Mouse (Mus musculus) lung, postnatal 36 days (tissue): ENCODE data around the gene Chchd2.
A peak's percentile ranks its signal among the peaks of the same experiment; 100 is the strongest.
"Not testable (repeated sequence)": the region's sequence is repeated elsewhere in the genome, so short reads cannot be mapped to it uniquely, and the experiment has no call there.

Source experiments
- DNase-seq: peaks from one replicate; pipeline ENCODE4 v3.0.0; 2022; ENCODE audit warnings: mixed read lengths

The Chchd2 gene

DNA sequence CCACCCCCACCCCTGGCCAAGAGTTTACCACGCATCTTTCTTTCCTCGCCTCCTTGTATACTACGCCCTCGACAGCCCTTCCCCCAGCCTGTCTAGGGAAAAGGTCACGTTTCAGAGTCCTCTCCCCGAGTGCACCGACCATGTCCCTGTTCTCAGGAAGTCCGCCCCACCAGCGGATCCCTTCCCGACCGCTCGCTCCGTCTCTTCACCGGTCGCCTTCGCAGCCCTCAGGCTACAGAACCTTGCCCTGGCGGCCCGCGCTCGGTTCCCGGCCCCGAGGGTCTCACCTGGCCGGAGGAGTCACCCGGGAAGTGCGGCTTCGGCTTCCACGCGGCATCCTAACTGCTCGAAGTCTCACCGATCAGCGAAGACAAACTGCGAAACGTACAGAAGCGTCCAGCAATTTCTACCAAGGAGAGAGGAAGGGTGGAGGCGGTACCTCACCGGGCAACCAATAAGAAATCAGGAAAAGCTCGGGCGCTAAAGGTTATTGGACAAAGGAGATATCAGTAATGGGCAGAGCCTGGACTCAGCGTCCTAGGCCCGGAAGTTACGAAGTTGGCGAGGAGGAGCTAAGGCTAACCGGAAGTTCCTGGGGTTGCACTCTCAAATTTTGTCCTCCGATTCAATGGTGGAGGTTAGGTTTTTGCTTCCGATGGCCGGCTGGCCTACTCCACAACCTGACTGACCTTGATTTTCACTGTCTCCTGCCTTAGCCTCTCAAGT lies at the start of gene Chchd2:
Gene Chchd2, minus strand, starts transcription at position 560 of the 726 bp plus-strand sequence.
- DNase-seq: peak; percentile 98

GRCm38 (mm10) chr5:129936941-129937340 lies 49.7 kb upstream of the Chchd2 start:
- DNase-seq: no peak

GRCm38 (mm10) chr5:129929924-129930855 lies 42.9 kb upstream of the Chchd2 start:
- DNase-seq: peak; percentile 77

GRCm38 (mm10) chr5:129925933-129926332 lies 38.7 kb upstream of the Chchd2 start:
- DNase-seq: no peak

DNA sequence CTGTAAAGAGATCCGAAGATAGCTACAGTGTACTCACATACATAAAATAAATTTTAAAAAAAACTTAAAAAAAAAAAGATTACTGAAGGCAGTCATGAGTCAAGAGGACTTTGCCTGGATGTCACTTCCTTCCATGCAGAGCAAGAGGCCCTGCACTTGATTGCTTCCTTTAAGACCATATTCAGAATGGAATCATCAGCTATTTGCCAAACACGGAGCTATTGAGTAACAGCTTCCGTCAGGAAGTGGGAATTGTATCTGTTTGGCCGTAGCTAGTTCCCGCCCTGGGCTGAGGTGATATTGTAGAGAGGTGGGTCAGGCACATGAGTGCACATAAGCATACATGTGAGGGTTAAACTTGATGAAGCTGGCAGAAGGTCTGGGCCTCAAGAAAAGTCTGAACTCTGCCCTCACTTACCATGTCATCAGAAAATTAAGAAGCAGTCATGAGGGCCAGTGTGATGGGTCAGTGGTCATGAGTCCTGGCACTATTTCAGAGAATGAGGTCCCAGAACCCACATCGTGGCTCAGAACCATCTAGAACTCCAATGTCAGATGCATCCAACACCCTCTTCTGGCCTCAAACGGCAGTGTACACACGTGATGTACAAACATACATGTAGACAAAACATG lies 37.7 kb upstream of the Chchd2 start:
- peak; percentile 14 for DNase-seq

DNA sequence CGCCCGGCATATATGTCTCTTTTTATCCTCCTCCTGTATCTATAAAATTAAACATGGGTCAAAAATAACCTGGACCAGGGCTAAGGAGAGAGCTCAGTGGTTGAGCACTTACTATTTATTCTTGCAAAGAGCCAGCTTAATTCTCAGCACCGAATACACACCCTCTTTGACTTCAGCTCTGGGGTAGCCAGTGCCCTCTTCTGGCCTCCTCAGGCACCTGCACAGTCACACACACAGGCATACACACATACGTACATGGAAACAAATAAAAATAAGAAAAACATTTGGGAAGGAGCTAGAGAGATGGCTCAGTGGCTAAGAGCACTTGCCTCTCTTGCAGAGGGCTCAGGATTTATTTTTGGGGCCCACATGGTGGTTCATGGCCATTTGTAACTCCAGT lies 34.7 kb upstream of the Chchd2 start:
- DNase-seq: no peak

DNA sequence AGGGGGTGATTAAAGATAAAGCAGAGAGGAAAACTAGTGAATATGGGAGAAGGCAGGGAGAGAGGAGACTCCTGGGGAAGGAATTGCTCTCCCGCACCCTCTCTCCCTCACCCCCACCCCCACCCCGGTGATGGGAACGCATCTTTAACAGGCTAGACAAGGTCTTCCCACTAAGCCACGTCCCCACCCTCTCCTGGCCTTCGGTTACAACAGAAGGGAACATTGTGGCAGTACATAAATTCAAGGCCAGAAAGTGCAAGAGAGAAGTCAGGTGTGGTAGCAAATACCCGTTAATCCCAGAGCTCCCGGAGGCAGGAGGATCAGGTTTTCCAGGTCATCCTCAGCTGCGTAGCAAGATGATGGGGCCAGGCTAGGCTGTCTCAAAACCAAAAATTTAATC lies 32.0 kb upstream of the Chchd2 start:
- no peak for DNase-seq

- no peak for DNase-seq
Measured at GRCm38 (mm10) chr5:129918752-129919151, 31.5 kb upstream of the Chchd2 start.

DNA sequence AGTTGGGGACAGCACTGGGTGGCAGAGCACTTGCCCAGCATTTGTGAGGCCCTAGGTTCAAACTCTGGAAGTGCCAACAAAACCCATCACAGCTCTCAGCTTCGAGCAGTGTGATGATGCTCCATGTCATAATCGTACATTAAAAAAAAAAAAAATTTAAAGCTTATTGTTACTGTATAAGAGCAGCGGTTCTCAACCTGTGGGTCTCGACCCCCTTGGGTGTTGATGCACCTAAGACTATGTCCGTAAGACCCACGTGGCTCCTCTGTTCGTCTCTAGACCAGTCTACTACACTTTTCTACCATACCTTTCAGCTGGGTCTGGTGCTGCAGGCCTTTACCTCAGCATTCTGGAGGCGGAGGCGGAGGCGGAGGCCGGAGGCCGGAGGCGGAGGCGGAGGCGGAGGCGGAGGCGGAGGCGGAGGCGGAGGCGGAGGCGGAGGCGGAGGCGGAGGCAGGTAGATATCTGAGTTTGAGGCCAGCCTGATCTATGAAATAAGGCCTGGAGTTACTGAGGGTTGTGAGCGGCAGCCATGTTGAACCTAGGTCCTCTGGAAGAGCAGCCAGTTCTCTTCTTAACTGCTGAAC lies 30.9 kb upstream of the Chchd2 start:
- DNase-seq: no peak

DNA sequence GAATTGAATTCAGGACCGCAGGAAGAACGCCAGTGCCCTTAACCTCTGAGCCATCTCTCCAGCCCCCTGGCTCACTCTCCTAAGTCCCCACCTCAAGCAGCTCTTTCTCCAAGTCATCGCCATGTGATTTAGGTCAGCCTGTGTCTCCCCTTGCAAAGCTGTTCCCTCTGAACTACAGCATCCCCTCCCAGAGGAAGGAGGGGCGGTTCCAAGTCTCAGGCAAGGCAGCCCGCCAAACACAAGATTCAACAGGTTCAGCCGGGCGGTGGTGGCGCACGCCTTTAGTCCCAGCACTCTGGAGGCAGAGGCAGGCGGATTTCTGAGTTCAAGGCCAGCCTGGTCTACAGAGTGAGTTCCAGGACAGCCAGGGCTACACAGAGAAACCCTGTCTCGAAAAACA lies 28.2 kb upstream of the Chchd2 start:
- DNase-seq: not testable (repeated sequence)

DNA sequence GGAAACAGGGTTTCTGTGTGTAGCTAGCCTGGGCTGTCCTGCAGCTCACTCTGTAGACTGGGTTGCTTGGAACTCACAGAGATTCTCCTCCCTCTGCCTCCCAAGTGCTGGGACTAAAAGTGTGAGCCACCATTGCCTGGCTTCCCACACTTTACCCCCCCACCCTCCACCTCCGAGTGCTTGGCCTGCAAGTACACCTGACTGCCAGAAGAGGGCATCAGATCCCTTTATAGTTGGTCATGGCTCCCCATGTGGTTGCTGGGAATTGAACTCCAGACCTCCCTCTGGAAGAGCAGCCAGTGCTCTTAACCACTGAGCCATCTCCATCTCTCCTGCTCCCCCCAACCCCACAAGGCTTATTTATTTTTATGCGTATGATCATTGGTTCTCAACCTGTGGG lies 26.8 kb upstream of the Chchd2 start:
- DNase-seq: peak; percentile 49

GRCm38 (mm10) chr5:129909591-129909990 lies 22.3 kb upstream of the Chchd2 start:
- DNase-seq: no peak

DNA sequence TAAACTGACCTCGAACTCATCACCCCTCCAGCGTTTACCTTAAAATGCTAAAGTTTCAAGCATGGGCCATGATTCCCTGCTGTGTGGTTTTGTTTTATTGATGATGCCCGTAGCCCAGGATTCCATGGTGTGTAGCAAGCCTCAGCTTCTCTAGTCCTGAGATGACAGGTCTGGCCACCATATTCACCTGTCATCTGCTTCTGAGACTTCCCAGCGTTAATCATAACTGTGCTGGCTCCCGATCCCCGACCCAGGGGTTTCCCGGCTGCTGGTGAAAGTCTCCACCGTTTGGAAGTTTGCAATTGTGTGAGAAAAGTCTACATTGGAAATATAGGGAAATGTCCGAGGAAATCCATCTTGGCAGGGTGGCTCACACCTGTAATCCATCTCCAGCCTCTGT lies 21.9 kb upstream of the Chchd2 start:
- DNase-seq: no peak

DNA sequence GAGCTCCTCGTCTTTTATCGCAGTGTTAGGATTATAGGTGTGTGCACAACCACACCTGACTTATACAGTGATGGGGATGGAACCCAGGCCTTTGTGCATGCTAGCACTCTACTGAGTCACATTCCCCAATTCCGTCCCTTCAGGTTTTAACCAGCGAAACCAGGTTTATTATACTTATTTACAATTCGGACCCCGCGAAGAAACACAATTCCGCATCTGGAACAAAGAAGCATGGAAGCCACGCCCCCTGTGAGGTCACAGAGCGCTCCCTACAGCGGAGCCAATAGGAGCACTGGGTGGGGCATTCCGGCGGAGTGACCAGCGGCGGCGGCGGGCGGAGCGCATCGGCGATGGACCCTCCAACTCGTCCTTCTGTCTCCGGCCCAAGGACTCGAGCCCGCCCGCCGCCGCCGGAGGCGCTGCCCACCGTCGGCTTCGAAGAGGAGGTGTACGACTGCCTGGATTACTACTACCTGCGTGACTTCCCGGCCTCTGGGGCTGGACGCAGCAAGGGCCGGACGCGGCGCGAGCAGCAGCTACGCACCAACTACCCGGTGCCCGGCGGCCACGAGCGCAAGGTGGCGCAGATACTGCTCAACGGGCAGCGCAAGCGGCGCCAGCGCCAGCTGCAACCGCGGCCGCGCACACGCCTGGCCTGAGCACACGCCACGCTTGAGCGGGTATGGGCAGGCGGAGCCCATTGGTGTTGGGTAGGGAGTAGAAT lies 21.1 kb upstream of the Chchd2 start, which contains the start of gene Nupr1l:
Gene Nupr1l, plus strand, starts transcription at position 299 of the 724 bp plus-strand sequence.
- DNase-seq: peak; percentile 97

DNA sequence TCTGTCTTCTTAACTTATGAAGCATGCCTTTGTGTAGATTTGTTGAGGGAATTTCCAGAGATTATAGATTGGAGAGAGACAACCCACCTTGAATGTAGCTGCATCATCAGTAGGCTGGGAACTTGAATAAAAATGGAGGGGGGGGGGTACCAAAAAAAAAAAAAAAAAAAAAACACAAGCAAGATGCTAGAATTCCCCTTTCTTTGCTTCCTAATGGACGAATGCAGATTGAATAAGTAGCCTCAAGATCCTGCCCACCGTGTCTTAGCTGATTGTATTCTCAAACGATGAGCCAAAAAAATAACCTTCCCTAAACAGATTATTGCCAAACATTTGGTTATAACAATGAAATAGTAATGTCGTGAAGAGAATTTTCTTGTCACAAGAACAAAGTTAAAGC lies 20.5 kb upstream of the Chchd2 start:
- DNase-seq: no peak

GRCm38 (mm10) chr5:129898449-129898848 lies 11.2 kb upstream of the Chchd2 start, which contains the start of gene Phkg1:
TSS of gene Phkg1 (minus strand) at chr5:129898549.
- DNase-seq: no peak

DNA sequence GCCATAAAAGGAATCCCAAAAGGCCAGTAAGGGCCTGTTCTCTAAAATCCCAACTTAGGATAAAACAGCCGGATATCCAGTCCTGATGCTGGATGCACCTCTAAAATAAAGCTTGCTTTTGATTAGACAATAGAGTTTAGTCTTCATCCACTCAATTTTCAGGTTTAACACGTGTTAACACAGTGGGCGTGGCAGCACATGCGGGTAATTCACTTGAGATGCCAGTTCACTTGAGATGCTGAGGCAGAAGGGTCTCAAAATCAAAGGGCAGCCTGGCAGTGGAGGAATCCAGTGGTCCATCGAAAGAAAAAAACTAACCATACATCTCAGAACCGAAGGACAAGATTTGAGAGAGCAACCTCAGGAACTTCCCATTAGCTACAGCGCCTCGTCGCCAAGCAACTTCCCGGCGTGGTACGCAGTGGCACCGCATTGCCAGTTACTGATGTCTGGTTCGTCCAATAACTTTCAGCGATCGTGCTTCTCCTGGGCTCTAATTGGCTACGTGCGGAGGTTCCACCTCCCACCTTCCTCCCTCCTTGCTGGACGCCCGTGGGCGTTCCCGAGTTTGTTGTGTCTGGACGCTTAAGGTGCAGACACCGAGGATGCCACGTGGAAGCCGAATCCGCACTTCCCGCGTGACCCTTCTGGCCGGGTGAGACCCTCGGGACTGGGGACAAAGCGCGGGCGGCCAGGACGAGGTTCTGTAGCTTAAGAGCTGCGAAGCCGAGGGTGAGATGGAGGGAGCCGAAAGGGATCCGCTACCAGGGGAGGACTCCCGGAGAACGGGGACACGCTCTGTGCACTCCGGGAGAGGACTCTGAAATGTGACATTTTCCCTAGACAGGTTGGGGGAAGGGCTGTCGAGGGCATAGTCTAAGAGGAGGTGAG lies 8.2 kb upstream of the Chchd2 start, which contains the start of gene Zbed5:
Gene Zbed5, plus strand, starts transcription at position 526 of the 891 bp plus-strand sequence.
- peak; percentile 95 for DNase-seq

DNA sequence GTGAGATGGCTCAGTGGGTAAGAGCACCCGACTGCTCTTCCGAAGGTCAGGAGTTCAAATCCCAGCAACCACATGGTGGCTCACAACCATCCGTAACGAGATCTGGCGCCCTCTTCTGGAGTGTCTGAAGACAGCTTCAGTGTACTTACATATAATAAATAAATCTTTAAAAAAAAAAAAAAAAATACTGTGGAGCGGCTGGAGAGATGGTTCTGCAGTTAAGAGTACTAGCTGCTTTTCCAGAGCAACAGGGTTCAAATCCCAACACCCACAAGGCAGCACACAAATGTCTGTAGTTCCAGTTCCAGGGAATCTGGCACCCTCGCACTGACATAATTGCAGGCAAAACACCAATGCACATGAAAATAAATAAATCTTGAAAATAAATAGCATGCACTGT lies 3.1 kb upstream of the Chchd2 start:
- not testable (repeated sequence) for DNase-seq

- no peak for DNase-seq
Measured at GRCm38 (mm10) chr5:129886271-129886670, 999 bp downstream of the Chchd2 start.

GRCm38 (mm10) chr5:129879888-129880287 lies 7.4 kb downstream of the Chchd2 start:
- DNase-seq: no peak

GRCm38 (mm10) chr5:129878946-129879345 lies 8.3 kb downstream of the Chchd2 start:
- DNase-seq: peak; percentile 60
